8 mouse cellular contexts compared by ENCODE assay signal in genomic region chr19:5407133-5407532, GRCm38 (mm10). TPM values are rescaled to one million over a fixed set of nuclear protein-coding genes. Genes with fewer than 3 reads are reported as not detected.
A peak's percentile ranks its signal among the peaks of the same experiment; 100 is the strongest.
DNase-seq lines count a peak whose midpoint lies in the region; ATAC-seq and TF ChIP-seq lines count a peak whose summit lies in the region.

No protein-coding gene starts in this region.

- H3K36me3 ChIP-seq in MEL (ENCODE audit: control insufficient read depth in 1 of 2, insufficient read depth in 2 of 2, low read length in 2 of 2) = peaks cover 0 to 3% of the 10 kb centered on the region in 2 experiments; a peak in 2 of 4 replicates
- H3K36me3 ChIP-seq in heart, embryonic 10.5 days = 0 out of 2 replicates have a peak, but pooled peaks cover 4% of the 10 kb centered on the region
- H3K36me3 ChIP-seq in kidney, embryonic 14.5 days (ENCODE audit: control insufficient read depth, insufficient read depth, low read length) = 0 out of 2 replicates have a peak, but pooled peaks cover 4% of the 10 kb centered on the region
- H3K36me3 ChIP-seq in lung, embryonic 15.5 days = no peaks in the 10 kb centered on the region

- peak; percentile 81 for ATAC-seq in common myeloid progenitor, adult 5-6 weeks (replicated peaks; ENCODE audit: low read depth, poor library complexity, severe bottlenecking)
- ATAC-seq in kidney, embryonic 14.5 days (ENCODE audit: low FRiP score, low TSS enrichment) = peak; percentile 68
- peak; percentile 49; the same call in 1 of the 2 replicates for ATAC-seq in lung, embryonic 15.5 days (ENCODE audit: borderline replicate concordance, extremely low read depth, low FRiP score, low TSS enrichment)

- no peaks in the 10 kb centered on the region for H3K27me3 ChIP-seq in MEL (ENCODE audit: control insufficient read depth in 1 of 2, insufficient read depth in 2 of 2, low read length in 2 of 2)
- H3K27me3 ChIP-seq in heart, embryonic 10.5 days (ENCODE audit: insufficient read depth, poor library complexity, severe bottlenecking) = no peaks in the 10 kb centered on the region
- no peaks in the 10 kb centered on the region for H3K27me3 ChIP-seq in kidney, embryonic 14.5 days (ENCODE audit: control insufficient read depth, insufficient read depth, low read length)
- H3K27me3 ChIP-seq in lung, embryonic 15.5 days = no peaks in the 10 kb centered on the region

- whole genome bisulfite sequencing in heart, embryonic 10.5 days = 16% methylated on average over 7 of the region's 7 CpGs
- 21% methylated on average over 7 of the region's 7 CpGs for WGBS in kidney, embryonic 14.5 days
- WGBS in lung, embryonic 15.5 days = 14% methylated on average over 7 of the region's 7 CpGs
- 3% methylated on average over 7 of the region's 7 CpGs for WGBS in olfactory bulb, adult 2 months

- DNase-seq in B cell, adult 2 months = peak; percentile 71 to 74
- DNase-seq in MEL (ENCODE audit: low read depth, low spot score) (peak; percentile 85), MN1 (ENCODE audit: low spot score) (no peak)
- DNase-seq in heart, embryonic 10.5 days (ENCODE audit: low spot score) = peak; percentile 85

- TF ChIP-seq CTCF in MEL (IDR thresholded peaks at IDR 0.05 in 2 of 3, conservative IDR thresholded peaks at IDR 0.05 in 1 of 3; ENCODE audit: control insufficient read depth in 1 of 3, insufficient read depth in 1 of 3, low read depth in 2 of 3, low read length in 3 of 3, poor library complexity in 1 of 3, severe bottlenecking in 1 of 3) = peak; percentile 51 to 72 (median 62); a peak in 5 of 6 replicates
- TF ChIP-seq CTCF in olfactory bulb, adult 2 months (IDR thresholded peaks at IDR 0.05; ENCODE audit: insufficient read depth, low read depth, low read length) = 0 out of 2 replicates have a peak, but pooled peaks have one; percentile 38

- H3K9ac ChIP-seq in MEL (ENCODE audit: control insufficient read depth, low read depth, low read length, poor library complexity, severe bottlenecking) = peak overlapping the region; percentile 79
- peak overlapping the region; percentile 74 for H3K9ac ChIP-seq in kidney, embryonic 14.5 days (ENCODE audit: low read depth, low read length)
- H3K9ac ChIP-seq in lung, embryonic 15.5 days = peak overlapping the region; percentile 64

- peak overlapping the region; percentile 77 for H3K4me2 ChIP-seq in kidney, embryonic 14.5 days (replicated peaks; ENCODE audit: low read depth, low read length)
- H3K4me2 ChIP-seq in lung, embryonic 15.5 days = peak overlapping the region; percentile 81

- no peak for TF ChIP-seq EP300 in MEL (IDR thresholded peaks at IDR 0.05; ENCODE audit: low read depth in 1 of 2, low read length in 2 of 2)

- H3K4me1 ChIP-seq in MEL (ENCODE audit: control insufficient read depth in 1 of 2, insufficient read depth in 2 of 2, low read length in 2 of 2) = peaks cover 6 to 19% of the 10 kb centered on the region in 2 experiments
- peaks cover 32% of the 10 kb centered on the region for H3K4me1 ChIP-seq in heart, embryonic 10.5 days
- 0 out of 2 replicates have a peak, but pooled peaks cover 3% of the 10 kb centered on the region for H3K4me1 ChIP-seq in kidney, embryonic 14.5 days (ENCODE audit: control insufficient read depth, insufficient read depth, low read length)
- peaks cover 18% of the 10 kb centered on the region for H3K4me1 ChIP-seq in lung, embryonic 15.5 days
- H3K4me1 ChIP-seq in olfactory bulb, adult 2 months (ENCODE audit: control insufficient read depth, insufficient read depth, low read length) = peaks cover 16% of the 10 kb centered on the region

- H3K4me3 ChIP-seq in MEL (ENCODE audit: control insufficient read depth in 1 of 2, insufficient read depth in 1 of 2, low read depth in 2 of 2, low read length in 2 of 2) = peak overlapping the region; percentile 45 to 79
- H3K4me3 ChIP-seq in heart, embryonic 10.5 days = peak overlapping the region; percentile 71
- H3K4me3 ChIP-seq in kidney, embryonic 14.5 days (ENCODE audit: low read length) = peak overlapping the region; percentile 59
- peak overlapping the region; percentile 63 for H3K4me3 ChIP-seq in lung, embryonic 15.5 days
- peak overlapping the region; percentile 65 for H3K4me3 ChIP-seq in olfactory bulb, adult 2 months (ENCODE audit: insufficient read depth, low read depth, low read length)

- H3K27ac ChIP-seq in MEL (ENCODE audit: control insufficient read depth, low read depth, low read length) = peak overlapping the region; percentile 75
- H3K27ac ChIP-seq in heart, embryonic 10.5 days = peak overlapping the region; percentile 94
- peak overlapping the region; percentile 94 for H3K27ac ChIP-seq in kidney, embryonic 14.5 days (ENCODE audit: low read depth, low read length)
- peak overlapping the region; percentile 91 for H3K27ac ChIP-seq in lung, embryonic 15.5 days
- H3K27ac ChIP-seq in olfactory bulb, adult 2 months (ENCODE audit: insufficient read depth, low read depth, low read length) = peak overlapping the region; percentile 99

- H3K9me3 ChIP-seq in MEL (replicated peaks; ENCODE audit: insufficient read depth, low read length) = no peaks in the 10 kb centered on the region
- no peaks in the 10 kb centered on the region for H3K9me3 ChIP-seq in heart, embryonic 10.5 days
- no peaks in the 10 kb centered on the region for H3K9me3 ChIP-seq in kidney, embryonic 14.5 days (ENCODE audit: control insufficient read depth, low read length)
- H3K9me3 ChIP-seq in lung, embryonic 15.5 days = no peaks in the 10 kb centered on the region

- no peaks in the 10 kb centered on the region for H3K79me2 ChIP-seq in MEL (ENCODE audit: control insufficient read depth, insufficient read depth, low read length, poor library complexity)

- TF ChIP-seq POLR2A in MEL (IDR thresholded peaks at IDR 0.05; ENCODE audit: control insufficient read depth in 1 of 2, insufficient read depth in 1 of 2, low read depth in 1 of 2, low read length in 2 of 2, poor library complexity in 1 of 2) = no peak
- TF ChIP-seq POLR2A in olfactory bulb, adult 2 months (IDR thresholded peaks at IDR 0.05; ENCODE audit: insufficient read depth, low read depth, low read length) = no peak

- TF ChIP-seq RAD21 in MEL (IDR thresholded peaks at IDR 0.05; ENCODE audit: low read depth, low read length) = peak; percentile 33

RNA-seq across cellular contexts. Expression of gene Tsga10ip, which starts 4.8 kb away (rescaled TPM):
- 0.54 and 0.72 TPM in 2 replicates for total RNA-seq in MEL (2012; rRNA removed)
- 1 to 10 TPM in 1 of 2 experiments, not detected in 1; 4.5 TPM for polyA plus RNA-seq in MEL (2012; ENCODE audit: insufficient read depth in 1 of 2, insufficient read length in 2 of 2, low read depth in 1 of 2, low replicate concordance in 2 of 2, missing spikeins in 1 of 2)
- total RNA-seq in common myeloid progenitor, adult 5-6 weeks (2017) = not detected in 2 replicates
- polyA plus RNA-seq in heart, embryonic 10.5 days (2016; fragmentation: Nextera tagmentation; extraction: Ambion mirVana) = 1.2 and 1.8 TPM in 2 replicates
- 0.16 and 0.35 TPM in 2 replicates for polyA plus RNA-seq in kidney, embryonic 14.5 days (2014; fragmentation: Nextera tagmentation; extraction: Ambion mirVana)
- polyA plus RNA-seq in lung, embryonic 15.5 days (2015; fragmentation: Nextera tagmentation; extraction: Ambion mirVana) = 0.59 and 0.79 TPM in 2 replicates
- not detected in 2 replicates for polyA plus RNA-seq in olfactory bulb, adult 2 months (2012; ENCODE audit: insufficient read depth, insufficient read length, low replicate concordance, missing spikeins)

RNA-seq across cellular contexts. Expression of gene Drap1, which starts 17.6 kb away (rescaled TPM):
- 160 and 183 TPM in 2 replicates for total RNA-seq in MEL (2012; rRNA removed)
- 100 to 1,000 TPM in 1 of 2 experiments, not detected in 1; 307 TPM for polyA plus RNA-seq in MEL (2012; ENCODE audit: insufficient read depth in 1 of 2, insufficient read length in 2 of 2, low read depth in 1 of 2, low replicate concordance in 2 of 2, missing spikeins in 1 of 2)
- 112 and 125 TPM in 2 replicates for total RNA-seq in common myeloid progenitor, adult 5-6 weeks (2017)
- 173 and 209 TPM in 2 replicates for polyA plus RNA-seq in heart, embryonic 10.5 days (2016; fragmentation: Nextera tagmentation; extraction: Ambion mirVana)
- 191 and 248 TPM in 2 replicates for polyA plus RNA-seq in kidney, embryonic 14.5 days (2014; fragmentation: Nextera tagmentation; extraction: Ambion mirVana)
- polyA plus RNA-seq in lung, embryonic 15.5 days (2015; fragmentation: Nextera tagmentation; extraction: Ambion mirVana) = 243 and 268 TPM in 2 replicates
- not detected in 2 replicates for polyA plus RNA-seq in olfactory bulb, adult 2 months (2012; ENCODE audit: insufficient read depth, insufficient read length, low replicate concordance, missing spikeins)

RNA-seq across cellular contexts. Expression of gene AI837181, which starts 17.8 kb away (rescaled TPM):
- 8.4 and 8.9 TPM in 2 replicates for total RNA-seq in MEL (2012; rRNA removed)
- polyA plus RNA-seq in MEL (2012; ENCODE audit: insufficient read depth in 1 of 2, insufficient read length in 2 of 2, low read depth in 1 of 2, low replicate concordance in 2 of 2, missing spikeins in 1 of 2) = 10 to 100 TPM in 1 of 2 experiments, not detected in 1; 41.3 TPM
- 9.2 and 10.3 TPM in 2 replicates for total RNA-seq in common myeloid progenitor, adult 5-6 weeks (2017)
- polyA plus RNA-seq in heart, embryonic 10.5 days (2016; fragmentation: Nextera tagmentation; extraction: Ambion mirVana) = 39.3 and 49.1 TPM in 2 replicates
- 39.0 and 40.8 TPM in 2 replicates for polyA plus RNA-seq in kidney, embryonic 14.5 days (2014; fragmentation: Nextera tagmentation; extraction: Ambion mirVana)
- polyA plus RNA-seq in lung, embryonic 15.5 days (2015; fragmentation: Nextera tagmentation; extraction: Ambion mirVana) = 56.5 and 58.6 TPM in 2 replicates
- polyA plus RNA-seq in olfactory bulb, adult 2 months (2012; ENCODE audit: insufficient read depth, insufficient read length, low replicate concordance, missing spikeins) = not detected in 2 replicates

RNA-seq across cellular contexts. Expression of gene Sart1, which starts 18.6 kb away (rescaled TPM):
- total RNA-seq in MEL (2012; rRNA removed) = 114 and 117 TPM in 2 replicates
- 100 to 1,000 TPM in 1 of 2 experiments, not detected in 1; 141 TPM for polyA plus RNA-seq in MEL (2012; ENCODE audit: insufficient read depth in 1 of 2, insufficient read length in 2 of 2, low read depth in 1 of 2, low replicate concordance in 2 of 2, missing spikeins in 1 of 2)
- 93.3 and 103 TPM in 2 replicates for total RNA-seq in common myeloid progenitor, adult 5-6 weeks (2017)
- polyA plus RNA-seq in heart, embryonic 10.5 days (2016; fragmentation: Nextera tagmentation; extraction: Ambion mirVana) = 52.7 and 88.8 TPM in 2 replicates
- 74.2 and 80.6 TPM in 2 replicates for polyA plus RNA-seq in kidney, embryonic 14.5 days (2014; fragmentation: Nextera tagmentation; extraction: Ambion mirVana)
- polyA plus RNA-seq in lung, embryonic 15.5 days (2015; fragmentation: Nextera tagmentation; extraction: Ambion mirVana) = 67.1 and 81.7 TPM in 2 replicates
- polyA plus RNA-seq in olfactory bulb, adult 2 months (2012; ENCODE audit: insufficient read depth, insufficient read length, low replicate concordance, missing spikeins) = not detected in 2 replicates

RNA-seq across cellular contexts. Expression of gene Banf1, which starts 40.2 kb away (rescaled TPM):
- total RNA-seq in MEL (2012; rRNA removed) = 207 and 211 TPM in 2 replicates
- polyA plus RNA-seq in MEL (2012; ENCODE audit: insufficient read depth in 1 of 2, insufficient read length in 2 of 2, low read depth in 1 of 2, low replicate concordance in 2 of 2, missing spikeins in 1 of 2) = 1,000 to 10,000 TPM in 1 of 2 experiments, 100 to 1,000 TPM in 1; 644 to 1,168 TPM
- total RNA-seq in common myeloid progenitor, adult 5-6 weeks (2017) = 71.4 and 75.6 TPM in 2 replicates
- 533 and 575 TPM in 2 replicates for polyA plus RNA-seq in heart, embryonic 10.5 days (2016; fragmentation: Nextera tagmentation; extraction: Ambion mirVana)
- polyA plus RNA-seq in kidney, embryonic 14.5 days (2014; fragmentation: Nextera tagmentation; extraction: Ambion mirVana) = 527 and 609 TPM in 2 replicates
- polyA plus RNA-seq in lung, embryonic 15.5 days (2015; fragmentation: Nextera tagmentation; extraction: Ambion mirVana) = 466 and 504 TPM in 2 replicates
- not detected in 2 replicates for polyA plus RNA-seq in olfactory bulb, adult 2 months (2012; ENCODE audit: insufficient read depth, insufficient read length, low replicate concordance, missing spikeins)
